Comparison of ENCODE assay signal across 29 mouse cellular contexts in genomic region chr11:78074666-78075065, GRCm38 (mm10). TPM values are rescaled to one million over a fixed set of nuclear protein-coding genes. Genes with fewer than 3 reads are reported as not detected.
DNase-seq lines count a peak whose midpoint lies in the region; ATAC-seq lines count a peak whose summit lies in the region.
"Had no signal": no experiment of that assay in that cellular context is flagged by ENCODE, and none has a peak within 500 bp of the region (broad histone marks: within the 10 kb centered on the region; RNA-seq: fewer than 3 reads in every experiment).

No protein-coding gene starts in this region.

- 50% methylated on average over 4 of the region's 4 CpGs for WGBS in liver, embryonic 13.5 days (ENCODE audit: insufficient replicate concordance)
- WGBS in hindbrain, embryonic 14.5 days: 89% methylated on average over 4 of the region's 4 CpGs
- WGBS in hindbrain, embryonic 16.5 days: 96% methylated on average over 4 of the region's 4 CpGs

- no peak for ATAC-seq in liver, embryonic 13.5 days (ENCODE audit: low read depth)
- ATAC-seq in hindbrain, embryonic 14.5 days (ENCODE audit: low FRiP score): no peak
- ATAC-seq in hindbrain, embryonic 16.5 days: no peak
- ATAC-seq: forebrain, embryonic 13.5 days; midbrain, embryonic 16.5 days had no signal

- peak overlapping the region; percentile 100 for H3K27ac ChIP-seq in liver, embryonic 13.5 days
- H3K27ac ChIP-seq in hindbrain, embryonic 14.5 days: no peak overlapping the region
- no peak overlapping the region for H3K27ac ChIP-seq in hindbrain, embryonic 16.5 days (ENCODE audit: low read depth, low read length)
- H3K27ac ChIP-seq: embryonic facial prominence, embryonic 13.5 days; forebrain, embryonic 13.5 days; heart, embryonic 15.5 days; hindbrain, embryonic 15.5 days; kidney, embryonic 15.5 days; left cerebral cortex, adult 2 months; limb, embryonic 13.5 days; midbrain, embryonic 10.5 days; neural tube, embryonic 12.5 days had no signal

- peaks cover 59% of the 10 kb centered on the region for H3K36me3 ChIP-seq in liver, embryonic 13.5 days
- peaks cover 65% of the 10 kb centered on the region for H3K36me3 ChIP-seq in hindbrain, embryonic 14.5 days (replicated peaks; ENCODE audit: control insufficient read depth, insufficient read depth)
- peaks cover 34% of the 10 kb centered on the region for H3K36me3 ChIP-seq in hindbrain, embryonic 16.5 days (ENCODE audit: control insufficient read depth, insufficient read depth, low read length)

- no peaks in the 10 kb centered on the region for H3K27me3 ChIP-seq in liver, embryonic 13.5 days
- H3K27me3 ChIP-seq in hindbrain, embryonic 14.5 days (ENCODE audit: control insufficient read depth, insufficient read depth, low read length): no peaks in the 10 kb centered on the region
- H3K27me3 ChIP-seq in hindbrain, embryonic 16.5 days (replicated peaks; ENCODE audit: control insufficient read depth, insufficient read depth, low read length): no peaks in the 10 kb centered on the region
- H3K27me3 ChIP-seq: CH12.LX; embryonic facial prominence, embryonic 13.5 days; forebrain, embryonic 13.5 days; heart, embryonic 15.5 days; hindbrain, embryonic 15.5 days; kidney, embryonic 15.5 days; limb, embryonic 13.5 days; neural tube, embryonic 12.5 days had no signal

- H3K4me2 ChIP-seq in liver, embryonic 13.5 days: peak overlapping the region; percentile 79
- no peak overlapping the region for H3K4me2 ChIP-seq in hindbrain, embryonic 14.5 days (replicated peaks)
- no peak overlapping the region for H3K4me2 ChIP-seq in hindbrain, embryonic 16.5 days (ENCODE audit: low read length)
- H3K4me2 ChIP-seq: embryonic facial prominence, embryonic 13.5 days; forebrain, embryonic 13.5 days; heart, embryonic 15.5 days; hindbrain, embryonic 15.5 days; kidney, embryonic 15.5 days; limb, embryonic 13.5 days; neural tube, embryonic 12.5 days had no signal

- peak overlapping the region; percentile 98 for H3K9ac ChIP-seq in liver, embryonic 13.5 days
- no peak overlapping the region for H3K9ac ChIP-seq in hindbrain, embryonic 14.5 days
- H3K9ac ChIP-seq in hindbrain, embryonic 16.5 days (ENCODE audit: low read depth, low read length): no peak overlapping the region
- H3K9ac ChIP-seq: embryonic facial prominence, embryonic 13.5 days; forebrain, embryonic 13.5 days; heart, embryonic 15.5 days; hindbrain, embryonic 15.5 days; kidney, embryonic 15.5 days; limb, embryonic 13.5 days; neural tube, embryonic 12.5 days had no signal

- peaks cover 73% of the 10 kb centered on the region for H3K4me1 ChIP-seq in liver, embryonic 13.5 days (replicated peaks)
- H3K4me1 ChIP-seq in hindbrain, embryonic 14.5 days (replicated peaks; ENCODE audit: control insufficient read depth, insufficient read depth, low read length): peaks cover 4% of the 10 kb centered on the region
- peaks cover 8% of the 10 kb centered on the region for H3K4me1 ChIP-seq in hindbrain, embryonic 16.5 days (ENCODE audit: control insufficient read depth, insufficient read depth, low read depth, low read length)

- no peaks in the 10 kb centered on the region for H3K9me3 ChIP-seq in liver, embryonic 13.5 days (replicated peaks)
- H3K9me3 ChIP-seq in hindbrain, embryonic 14.5 days (ENCODE audit: control insufficient read depth, low read length): no peaks in the 10 kb centered on the region
- H3K9me3 ChIP-seq in hindbrain, embryonic 16.5 days (ENCODE audit: control insufficient read depth, low read length): no peaks in the 10 kb centered on the region
- H3K9me3 ChIP-seq: embryonic facial prominence, embryonic 13.5 days; forebrain, embryonic 13.5 days; heart, embryonic 15.5 days; hindbrain, embryonic 15.5 days; kidney, embryonic 15.5 days; limb, embryonic 13.5 days; midbrain, embryonic 10.5 days; neural tube, embryonic 12.5 days had no signal

- H3K4me3 ChIP-seq in liver, embryonic 13.5 days (replicated peaks): peak overlapping the region; percentile 72
- no peak overlapping the region for H3K4me3 ChIP-seq in hindbrain, embryonic 14.5 days (replicated peaks; ENCODE audit: low read length)
- no peak overlapping the region for H3K4me3 ChIP-seq in hindbrain, embryonic 16.5 days (ENCODE audit: low read length)
- H3K4me3 ChIP-seq: embryonic facial prominence, embryonic 13.5 days; forebrain, embryonic 13.5 days; heart, embryonic 15.5 days; hindbrain, embryonic 15.5 days; kidney, embryonic 15.5 days; left cerebral cortex, adult 2 months; limb, embryonic 13.5 days; midbrain, embryonic 10.5 days; myocyte; neural tube, embryonic 12.5 days had no signal

- intact Hi-C loops in heart, postnatal 25 days (cut with DNase I): no loop called here

- DNase-seq in heart, adult 11 months: peak; percentile 64
- no peak for DNase-seq in heart, postnatal 25 days (ENCODE audit: low spot score)
- DNase-seq in spleen, postnatal 4 days (ENCODE audit: low spot score in 2 of 2): peak; percentile 53 to 73
- no peak for DNase-seq in spleen, postnatal 10 days (ENCODE audit: low spot score in 2 of 2)
- no peak for DNase-seq in liver, embryonic 13.5 days
- no peak for DNase-seq in thymus, postnatal 25 days
- DNase-seq in hindbrain, embryonic 14.5 days (ENCODE audit: low spot score): no peak
- DNase-seq: adrenal gland, adult 8-10 months; cerebellum, adult 9-10 months; gastrocnemius, postnatal 10 days; kidney, adult 18-20 months; kidney, postnatal 25 days; lung, adult 2 months; lung, postnatal 14 days; right cerebral cortex, adult 18-20 months; right cerebral cortex, postnatal 4 days had no signal

RNA-seq across cellular contexts. Expression of gene Eral1, which starts 5.5 kb away (rescaled TPM):
- total RNA-seq in heart, postnatal 25 days (2021): 10 to 100 TPM; 25.7 to 27.6 TPM
- 19.1 and 20.2 TPM in 2 replicates for polyA plus RNA-seq in liver, embryonic 13.5 days (2015; fragmentation: Nextera tagmentation; extraction: Ambion mirVana)
- 30.3 and 32.6 TPM in 2 replicates for polyA plus RNA-seq in hindbrain, embryonic 14.5 days (2014; fragmentation: Nextera tagmentation; extraction: Ambion mirVana)
- polyA plus RNA-seq in hindbrain, embryonic 16.5 days (2015; fragmentation: Nextera tagmentation; extraction: Ambion mirVana): 34.6 and 35.2 TPM in 2 replicates

RNA-seq across cellular contexts. Expression of gene Fam222b, which starts 19.8 kb away (rescaled TPM):
- 10 to 100 TPM; 10.8 to 12.3 TPM for total RNA-seq in heart, postnatal 25 days (2021)
- 3.7 and 5.5 TPM in 2 replicates for polyA plus RNA-seq in liver, embryonic 13.5 days (2015; fragmentation: Nextera tagmentation; extraction: Ambion mirVana)
- polyA plus RNA-seq in hindbrain, embryonic 14.5 days (2014; fragmentation: Nextera tagmentation; extraction: Ambion mirVana): 28.7 and 31.0 TPM in 2 replicates
- 21.8 and 33.4 TPM in 2 replicates for polyA plus RNA-seq in hindbrain, embryonic 16.5 days (2015; fragmentation: Nextera tagmentation; extraction: Ambion mirVana)

RNA-seq across cellular contexts. Expression of gene Flot2, which starts 36.9 kb away (rescaled TPM):
- total RNA-seq in heart, postnatal 25 days (2021): 10 to 100 TPM; 59.3 to 61.2 TPM
- 24.6 and 27.1 TPM in 2 replicates for polyA plus RNA-seq in liver, embryonic 13.5 days (2015; fragmentation: Nextera tagmentation; extraction: Ambion mirVana)
- 92.4 and 98.4 TPM in 2 replicates for polyA plus RNA-seq in hindbrain, embryonic 14.5 days (2014; fragmentation: Nextera tagmentation; extraction: Ambion mirVana)
- 124 and 126 TPM in 2 replicates for polyA plus RNA-seq in hindbrain, embryonic 16.5 days (2015; fragmentation: Nextera tagmentation; extraction: Ambion mirVana)

RNA-seq across cellular contexts. Expression of gene Dhrs13, which starts 42.6 kb away (rescaled TPM):
- total RNA-seq in heart, postnatal 25 days (2021): 1 to 10 TPM; 3.2 to 4.4 TPM
- 18.2 and 19.3 TPM in 2 replicates for polyA plus RNA-seq in liver, embryonic 13.5 days (2015; fragmentation: Nextera tagmentation; extraction: Ambion mirVana)
- polyA plus RNA-seq in hindbrain, embryonic 14.5 days (2014; fragmentation: Nextera tagmentation; extraction: Ambion mirVana): 58.8 and 59.8 TPM in 2 replicates
- 49.2 and 54.5 TPM in 2 replicates for polyA plus RNA-seq in hindbrain, embryonic 16.5 days (2015; fragmentation: Nextera tagmentation; extraction: Ambion mirVana)

Comparison
In these comparisons a context has a peak if more than half of its experiments do, and no peak if none do; other contexts are left out.
1. DNase-seq: peak in heart, adult 11 months (single experiment) and spleen, postnatal 4 days (2 of 2); none in heart, postnatal 25 days (single experiment), spleen, postnatal 10 days (0 of 2), liver, embryonic 13.5 days (single experiment), thymus, postnatal 25 days (single experiment) and hindbrain, embryonic 14.5 days (single experiment).